In genomic region chr7:51510671-51511651, GRCm38 (mm10) we compare ENCODE assay signal across 7 mouse cellular contexts. TPM values are rescaled to one million over a fixed set of nuclear protein-coding genes. Genes with fewer than 3 reads are reported as not detected.
A peak's percentile ranks its signal among the peaks of the same experiment; 100 is the strongest.
DNase-seq lines count a peak whose midpoint lies in the region; ATAC-seq and TF ChIP-seq lines count a peak whose summit lies in the region.

Gene Ano5, plus strand, starts transcription at chr7:51511029.

- 1% methylated on average over 45 of the region's 45 CpGs for WGBS in cerebellum, adult 2 months
- 2% methylated on average over 45 of the region's 45 CpGs for WGBS in forebrain, embryonic 13.5 days
- WGBS in heart, postnatal 0 days = 2% methylated on average over 45 of the region's 45 CpGs
- 3% methylated on average over 45 of the region's 45 CpGs for WGBS in liver, embryonic 13.5 days (ENCODE audit: insufficient replicate concordance)
- WGBS in neural tube, embryonic 15.5 days = 3% methylated on average over 45 of the region's 45 CpGs

- no peaks in the 10 kb centered on the region for H3K36me3 ChIP-seq in forebrain, embryonic 13.5 days (ENCODE audit: poor library complexity, severe bottlenecking)
- no peaks in the 10 kb centered on the region for H3K36me3 ChIP-seq in heart, postnatal 0 days (replicated peaks; ENCODE audit: control insufficient read depth, insufficient read depth, low read length)
- no peaks in the 10 kb centered on the region for H3K36me3 ChIP-seq in liver, embryonic 13.5 days
- H3K36me3 ChIP-seq in neural tube, embryonic 15.5 days = no peaks in the 10 kb centered on the region

- no peaks in the 10 kb centered on the region for H3K9me3 ChIP-seq in forebrain, embryonic 13.5 days (replicated peaks)
- H3K9me3 ChIP-seq in heart, postnatal 0 days (replicated peaks; ENCODE audit: control insufficient read depth, low read length) = no peaks in the 10 kb centered on the region
- H3K9me3 ChIP-seq in liver, embryonic 13.5 days (replicated peaks) = no peaks in the 10 kb centered on the region
- H3K9me3 ChIP-seq in neural tube, embryonic 15.5 days (replicated peaks) = no peaks in the 10 kb centered on the region

- peak; percentile 87 for ATAC-seq in forebrain, embryonic 13.5 days
- peak; percentile 47 for ATAC-seq in heart, postnatal 0 days (ENCODE audit: insufficient read depth, low read depth)
- no peak for ATAC-seq in liver, embryonic 13.5 days (ENCODE audit: low read depth)
- peak; percentile 80 for ATAC-seq in neural tube, embryonic 15.5 days (ENCODE audit: low FRiP score)

- no peaks in the 10 kb centered on the region; the same call in 1 of the 2 replicates for H3K4me1 ChIP-seq in cerebellum, adult 2 months (ENCODE audit: control insufficient read depth, insufficient read depth, low read length)
- H3K4me1 ChIP-seq in forebrain, embryonic 13.5 days = peaks cover 10% of the 10 kb centered on the region
- H3K4me1 ChIP-seq in heart, postnatal 0 days (ENCODE audit: control insufficient read depth, insufficient read depth) = no peaks in the 10 kb centered on the region
- H3K4me1 ChIP-seq in liver, embryonic 13.5 days (replicated peaks) = no peaks in the 10 kb centered on the region
- peaks cover 13% of the 10 kb centered on the region for H3K4me1 ChIP-seq in neural tube, embryonic 15.5 days

- no peaks in the 10 kb centered on the region for H3K27me3 ChIP-seq in cerebellum, adult 2 months (ENCODE audit: control insufficient read depth, insufficient read depth, low read length)
- peaks cover 15% of the 10 kb centered on the region; the same call in 1 of the 2 replicates for H3K27me3 ChIP-seq in forebrain, embryonic 13.5 days
- H3K27me3 ChIP-seq in heart, postnatal 0 days (ENCODE audit: control insufficient read depth, insufficient read depth, low read length) = peaks cover 8% of the 10 kb centered on the region; the same call in 1 of the 2 replicates
- H3K27me3 ChIP-seq in liver, embryonic 13.5 days = no peaks in the 10 kb centered on the region
- H3K27me3 ChIP-seq in neural tube, embryonic 15.5 days (replicated peaks) = peaks cover 5% of the 10 kb centered on the region; the same call in 1 of the 2 replicates

- peak; percentile 83 to 88 for DNase-seq in cerebellum, adult 2 months
- DNase-seq in heart, postnatal 0 days (ENCODE audit: low spot score) = no peak
- peak; percentile 71 to 77 for DNase-seq in kidney, postnatal 4 days
- no peak for DNase-seq in liver, embryonic 13.5 days
- DNase-seq in B cell, adult 2 months = no peak

- TF ChIP-seq CTCF in cerebellum, adult 2 months (IDR thresholded peaks at IDR 0.05; ENCODE audit: borderline replicate concordance, insufficient read depth, low read depth, low read length) = no peak
- no peak for TF ChIP-seq CTCF in heart, postnatal 0 days (IDR thresholded peaks at IDR 0.05; ENCODE audit: low read depth)

- H3K27ac ChIP-seq in cerebellum, adult 2 months (ENCODE audit: insufficient read depth, low read length) = peak within 1 kb of the TSS; percentile 13; the same call in 1 of the 2 replicates
- no peak within 1 kb of the TSS for H3K27ac ChIP-seq in forebrain, embryonic 13.5 days
- no peak within 1 kb of the TSS for H3K27ac ChIP-seq in heart, postnatal 0 days (ENCODE audit: low read depth)
- no peak within 1 kb of the TSS for H3K27ac ChIP-seq in liver, embryonic 13.5 days
- H3K27ac ChIP-seq in neural tube, embryonic 15.5 days (replicated peaks) = 0 out of 2 replicates have a peak within 1 kb of the TSS, but pooled peaks have one; percentile 7

- H3K9ac ChIP-seq in forebrain, embryonic 13.5 days = peak within 1 kb of the TSS; percentile 64
- no peak within 1 kb of the TSS for H3K9ac ChIP-seq in heart, postnatal 0 days (replicated peaks; ENCODE audit: low read depth, low read length)
- no peak within 1 kb of the TSS for H3K9ac ChIP-seq in liver, embryonic 13.5 days
- H3K9ac ChIP-seq in neural tube, embryonic 15.5 days (replicated peaks) = peak within 1 kb of the TSS; percentile 63

- peak within 1 kb of the TSS; percentile 91 for H3K4me2 ChIP-seq in forebrain, embryonic 13.5 days
- peak within 1 kb of the TSS; percentile 61 for H3K4me2 ChIP-seq in heart, postnatal 0 days (ENCODE audit: low read depth, low read length)
- peak within 1 kb of the TSS; percentile 40 for H3K4me2 ChIP-seq in liver, embryonic 13.5 days
- H3K4me2 ChIP-seq in neural tube, embryonic 15.5 days = peak within 1 kb of the TSS; percentile 86

- peak within 1 kb of the TSS; percentile 75 for H3K4me3 ChIP-seq in cerebellum, adult 2 months (replicated peaks; ENCODE audit: insufficient read depth, low read depth, low read length)
- peak within 1 kb of the TSS; percentile 52 for H3K4me3 ChIP-seq in forebrain, embryonic 13.5 days
- H3K4me3 ChIP-seq in heart, postnatal 0 days (ENCODE audit: low read depth, low read length) = peak within 1 kb of the TSS; percentile 41
- H3K4me3 ChIP-seq in liver, embryonic 13.5 days (replicated peaks) = peak within 1 kb of the TSS; percentile 27
- peak within 1 kb of the TSS; percentile 55 for H3K4me3 ChIP-seq in neural tube, embryonic 15.5 days (replicated peaks)

- no peak for TF ChIP-seq EP300 in heart, postnatal 0 days (IDR thresholded peaks at IDR 0.05; ENCODE audit: low read depth)

- TF ChIP-seq POLR2A in cerebellum, adult 2 months (IDR thresholded peaks at IDR 0.05; ENCODE audit: borderline replicate concordance, insufficient read depth, low read length) = no peak

RNA-seq across cellular contexts. Expression of gene Ano5, which starts in this region (rescaled TPM):
- 0.95 and 1.0 TPM in 2 replicates for polyA plus RNA-seq in cerebellum, adult 2 months (2012; rRNA removed)
- 0.28 and 0.34 TPM in 2 replicates for polyA plus RNA-seq in forebrain, embryonic 13.5 days (2015; fragmentation: Nextera tagmentation; extraction: Ambion mirVana)
- total RNA-seq in heart, postnatal 0 days (2014; rRNA removed; ENCODE audit: low replicate concordance) = 0.46 TPM in 1 of 2 replicates, not detected in the other
- polyA plus RNA-seq in heart, postnatal 0 days (2015; fragmentation: Nextera tagmentation; extraction: Ambion mirVana) = 0.01 and 0.07 TPM in 2 replicates
- polyA plus RNA-seq in liver, embryonic 13.5 days (2015; fragmentation: Nextera tagmentation; extraction: Ambion mirVana) = 0.02 TPM in 1 of 2 replicates, not detected in the other
- polyA plus RNA-seq in neural tube, embryonic 15.5 days (2015; fragmentation: Nextera tagmentation; extraction: Ambion mirVana) = 1.0 and 1.5 TPM in 2 replicates

Comparison
In these comparisons a context has a peak if more than half of its experiments do, and no peak if none do; other contexts are left out.
1. Peak in ATAC-seq, H3K4me3 ChIP-seq, H3K9ac ChIP-seq and H3K4me2 ChIP-seq in forebrain, embryonic 13.5 days; RNA of the gene not detected or under 1 TPM.
2. Peak in ATAC-seq, H3K4me3 ChIP-seq and H3K4me2 ChIP-seq in heart, postnatal 0 days; RNA of the gene not detected or under 1 TPM.
3. DNase-seq: peak in cerebellum, adult 2 months (2 of 2) and kidney, postnatal 4 days (2 of 2); none in heart, postnatal 0 days (single experiment), liver, embryonic 13.5 days (single experiment) and B cell, adult 2 months (0 of 2).
4. H3K27ac ChIP-seq: peak in cerebellum, adult 2 months (single experiment) and neural tube, embryonic 15.5 days (single experiment); none in forebrain, embryonic 13.5 days (single experiment), heart, postnatal 0 days (single experiment) and liver, embryonic 13.5 days (single experiment).
5. H3K4me2 ChIP-seq: peak in every context shown above with its lines; median percentile 91 in forebrain, embryonic 13.5 days; 86 in neural tube, embryonic 15.5 days; 61 in heart, postnatal 0 days; 40 in liver, embryonic 13.5 days.
6. Peak in every context shown above with its lines, with median percentiles within 50 percentile points of each other: H3K4me3 ChIP-seq.